Mouse (Mus musculus) liver, postnatal 0 days (tissue): ENCODE results near the gene Adgrg6.

Experiments used
- CTCF ChIP-seq: sonication (generic); IDR thresholded peaks from 2 replicates; pipeline ENCODE4 v1.5.1; 2016; ENCODE audit warnings: antibody characterized with exemption, low read depth
- EP300 ChIP-seq: IDR thresholded peaks from 2 replicates; pipeline ENCODE4 v1.6.1; 2016; ENCODE audit warnings: antibody characterized with exemption, low read depth, mild to moderate bottlenecking

- TF ChIP-seq CTCF (no peak), EP300 (no peak)
These were observed 885 bp downstream of the Adgrg6 start for GRCm38 (mm10) chr10:14544608-14544940.
